In genomic region chr5:8227073-8227472, GRCm38 (mm10) we compare ENCODE assay signal across 14 mouse cellular contexts.
DNase-seq lines count a peak whose midpoint lies in the region.
"Had no signal": no experiment of that assay in that cellular context is flagged by ENCODE, and none has a peak within 500 bp of the region (broad histone marks: within the 10 kb centered on the region; RNA-seq: fewer than 3 reads in every experiment).

No protein-coding gene starts in this region.

- DNase-seq in frontal cortex, adult 2 months (ENCODE audit: extremely low spot score in 1 of 2, low spot score in 1 of 2), result peak; percentile 19 to 27
- DNase-seq in frontal cortex, postnatal 10 days (ENCODE audit: low spot score in 2 of 2), result no peak
- peak; percentile 47 for DNase-seq in brain, adult 2 months (ENCODE audit: low read depth, low spot score)
- DNase-seq in telencephalon, adult 2 months (ENCODE audit: low read depth, low spot score), result peak; percentile 46
- DNase-seq in gastrocnemius, adult 8-10 months (ENCODE audit: low spot score in 2 of 2), result no peak
- DNase-seq: adrenal gland, adult 2 months; adrenal gland, postnatal 10 days; adrenal gland, postnatal 25 days; cerebellum, adult 11-12 months; cerebellum, adult 2 months; cerebellum, adult 9-10 months; cerebellum, postnatal 10 days; cerebellum, postnatal 25 days; forebrain, postnatal 0 days had no signal

Comparison
In these comparisons a context has a peak if more than half of its experiments do, and no peak if none do; other contexts are left out.
1. DNase-seq: peak in frontal cortex, adult 2 months (2 of 2), brain, adult 2 months (single experiment) and telencephalon, adult 2 months (single experiment); none in frontal cortex, postnatal 10 days (0 of 2) and gastrocnemius, adult 8-10 months (0 of 2).